8 mouse cellular contexts compared by ENCODE assay signal in the genomic region with DNA sequence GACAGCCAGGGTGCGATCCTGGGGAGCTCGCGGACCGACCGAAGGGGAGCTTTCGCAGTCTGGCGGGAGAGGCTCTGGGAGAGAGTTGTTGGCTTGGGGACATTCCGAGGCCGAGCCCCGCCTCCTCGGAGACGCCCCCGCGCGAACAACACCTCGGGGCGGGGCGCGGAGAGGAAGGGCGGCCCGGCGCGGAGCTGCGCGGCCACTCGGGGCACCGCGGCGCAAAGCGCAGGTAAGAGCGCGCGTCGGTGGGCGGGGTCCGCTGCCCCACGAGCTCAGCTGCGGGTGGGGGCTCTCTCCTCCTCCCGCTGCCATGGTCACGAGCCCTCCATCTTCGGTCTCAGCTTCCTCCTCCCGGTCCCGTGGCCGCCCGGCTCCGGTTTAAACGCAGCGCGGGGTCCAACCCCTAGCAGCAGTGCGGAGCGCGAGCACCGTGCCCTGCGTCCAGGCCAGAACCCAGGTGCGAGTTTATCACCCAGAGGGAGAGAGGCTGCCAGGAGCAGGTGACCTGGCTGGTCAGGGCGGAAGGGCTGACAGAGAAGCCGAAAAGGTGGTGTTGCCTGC. TPM values are rescaled to one million over a fixed set of nuclear protein-coding genes. Genes with fewer than 3 reads are reported as not detected.
A peak's percentile ranks its signal among the peaks of the same experiment; 100 is the strongest.
DNase-seq lines count a peak whose midpoint lies in the region; ATAC-seq lines count a peak whose summit lies in the region.

A gene (minus strand): TSS at position 116 of the 564 bp plus-strand sequence.

- peak within 1 kb of the TSS; percentile 73 for H3K9ac ChIP-seq in lung, embryonic 16.5 days (ENCODE audit: low read length)

- H3K36me3 ChIP-seq in forebrain, embryonic 10.5 days (replicated peaks) = no peaks in the 10 kb centered on the region
- H3K36me3 ChIP-seq in lung, embryonic 16.5 days (ENCODE audit: control insufficient read depth, insufficient read depth, low read length) = 0 out of 2 replicates have a peak, but pooled peaks cover 3% of the 10 kb centered on the region

- peak; percentile 87 for ATAC-seq in lung, embryonic 16.5 days (ENCODE audit: low read depth)

- peak within 1 kb of the TSS; percentile 49; the same call in 1 of the 2 replicates for H3K27ac ChIP-seq in forebrain, embryonic 10.5 days
- peak within 1 kb of the TSS; percentile 89 for H3K27ac ChIP-seq in lung, embryonic 16.5 days (ENCODE audit: low read length)

- peak; percentile 50 to 51 for DNase-seq in spleen, adult 18-20 months
- DNase-seq in spleen, postnatal 4 days (ENCODE audit: low spot score in 2 of 2) = no peak
- DNase-seq in forebrain, embryonic 10.5 days (ENCODE audit: extremely low spot score, low spot score) = no peak
- DNase-seq in heart, postnatal 10 days = peak; percentile 82 to 83
- peak; percentile 93 for DNase-seq in kidney, postnatal 14 days
- peak; percentile 77 for DNase-seq in ovary, adult 18-20 months (ENCODE audit: low spot score)
- DNase-seq in urinary bladder, postnatal 25 days (ENCODE audit: low spot score) = peak; percentile 78

- peaks cover 74% of the 10 kb centered on the region for H3K27me3 ChIP-seq in forebrain, embryonic 10.5 days (ENCODE audit: poor library complexity, severe bottlenecking)
- H3K27me3 ChIP-seq in lung, embryonic 16.5 days (ENCODE audit: control insufficient read depth, insufficient read depth, low read depth, low read length) = no peaks in the 10 kb centered on the region

- no peaks in the 10 kb centered on the region for H3K9me3 ChIP-seq in forebrain, embryonic 10.5 days
- H3K9me3 ChIP-seq in lung, embryonic 16.5 days (ENCODE audit: control insufficient read depth, low read length) = no peaks in the 10 kb centered on the region

- 1% methylated on average over 56 of the region's 57 CpGs for WGBS in forebrain, embryonic 10.5 days
- WGBS in lung, embryonic 16.5 days = under 1% methylated on average over 37 of the region's 57 CpGs

- intact Hi-C loops in heart, postnatal 10 days (cut with DNase I) = loop anchor here (2.0 kb wide), 1 partner anchor 75 kb away; no protein-coding TSS in a partner anchor

- peak within 1 kb of the TSS; percentile 62 for H3K4me3 ChIP-seq in forebrain, embryonic 10.5 days
- peak within 1 kb of the TSS; percentile 70 for H3K4me3 ChIP-seq in lung, embryonic 16.5 days (ENCODE audit: low read length)

- peaks cover 23% of the 10 kb centered on the region for H3K4me1 ChIP-seq in forebrain, embryonic 10.5 days
- H3K4me1 ChIP-seq in lung, embryonic 16.5 days (replicated peaks; ENCODE audit: control insufficient read depth, insufficient read depth, low read length) = peaks cover 28% of the 10 kb centered on the region

- H3K4me2 ChIP-seq in lung, embryonic 16.5 days (ENCODE audit: low read depth, low read length) = peak within 1 kb of the TSS; percentile 93

RNA-seq across cellular contexts. Expression of the gene that starts here (rescaled TPM):
- 0.14 and 0.26 TPM in 2 replicates for polyA plus RNA-seq in forebrain, embryonic 10.5 days (2016; fragmentation: Nextera tagmentation; extraction: Ambion mirVana)
- total RNA-seq in heart, postnatal 10 days (2021) = under 1 TPM; 0.69 to 0.74 TPM
- 1.5 and 1.6 TPM in 2 replicates for polyA plus RNA-seq in lung, embryonic 16.5 days (2015; fragmentation: Nextera tagmentation; extraction: Ambion mirVana)

Comparison
In these comparisons a context has a peak if more than half of its experiments do, and no peak if none do; other contexts are left out.
1. DNase-seq: peak in spleen, adult 18-20 months (2 of 2), kidney, postnatal 14 days (single experiment), ovary, adult 18-20 months (single experiment) and urinary bladder, postnatal 25 days (single experiment); none in spleen, postnatal 4 days (0 of 2) and forebrain, embryonic 10.5 days (single experiment).
2. Peak in DNase-seq in heart, postnatal 10 days; RNA of the gene not detected or under 1 TPM.